8 mouse cellular contexts compared by ENCODE assay signal in the genomic region with DNA sequence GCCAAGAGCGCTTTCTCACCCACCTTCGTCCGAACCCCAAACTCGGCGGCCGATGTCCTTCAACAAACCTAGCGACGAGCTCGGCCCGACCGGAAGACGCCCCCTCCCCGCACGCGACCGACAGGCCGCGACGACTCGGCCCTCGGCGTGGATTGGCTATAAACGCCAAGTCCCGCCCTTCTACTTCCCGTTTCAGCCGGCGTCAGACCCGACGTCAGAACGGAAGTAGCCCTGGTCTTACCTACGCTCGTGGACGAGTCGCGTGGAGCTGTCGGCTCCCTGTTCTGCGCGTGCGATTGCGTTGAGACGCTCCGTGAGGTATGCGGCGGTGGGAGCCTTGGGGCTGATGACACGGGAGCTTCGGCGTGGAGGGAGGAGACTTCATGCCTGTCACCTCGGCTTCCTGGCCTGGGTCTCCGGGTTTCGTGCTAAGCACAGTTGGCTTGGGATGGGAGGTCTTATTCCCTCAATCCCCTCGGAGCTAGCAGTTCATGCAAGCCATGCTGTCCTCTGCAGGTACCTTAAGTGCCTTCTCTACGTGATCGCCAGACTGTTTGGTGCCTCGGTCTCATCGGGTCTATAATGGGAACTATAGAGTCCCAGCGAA. TPM values are rescaled to one million over a fixed set of nuclear protein-coding genes. Genes with fewer than 3 reads are reported as not detected.
DNase-seq lines count a peak whose midpoint lies in the region; ATAC-seq and TF ChIP-seq lines count a peak whose summit lies in the region.

Usmg5 (minus strand) TSS at position 98 of the 607 bp plus-strand sequence.
Pdcd11 (plus strand) TSS at position 219 of the 607 bp plus-strand sequence.

- peak; percentile 82 for TF ChIP-seq POLR2A in bone marrow, adult 2 months (IDR thresholded peaks at IDR 0.05; ENCODE audit: borderline replicate concordance, control insufficient read depth, low read depth, low read length)
- peak; percentile 66; the same call in 1 of the 2 replicates for TF ChIP-seq POLR2A in limb, embryonic 14.5 days (IDR thresholded peaks at IDR 0.05; ENCODE audit: borderline replicate concordance, extremely low read depth, insufficient read depth, insufficient read length)

- peak; percentile 97 for ATAC-seq in embryonic facial prominence, embryonic 15.5 days (ENCODE audit: insufficient number of reproducible peaks, low FRiP score, low TSS enrichment, low read depth)
- ATAC-seq in limb, embryonic 14.5 days (ENCODE audit: low FRiP score, low read depth): peak; percentile 100
- ATAC-seq in midbrain, postnatal 0 days (ENCODE audit: low FRiP score): peak; percentile 98

- H3K36me3 ChIP-seq in embryonic facial prominence, embryonic 15.5 days: peaks cover 28% of the 10 kb centered on the region
- H3K36me3 ChIP-seq in limb, embryonic 14.5 days (ENCODE audit: control insufficient read depth, insufficient read depth, low read length): peaks cover 39% of the 10 kb centered on the region
- peaks cover 17% of the 10 kb centered on the region for H3K36me3 ChIP-seq in midbrain, postnatal 0 days (ENCODE audit: insufficient read depth, low read length)

- peak within 1 kb of the TSS; percentile 58 for H3K4me2 ChIP-seq in embryonic facial prominence, embryonic 15.5 days (replicated peaks)
- peak within 1 kb of the TSS; percentile 91 for H3K4me2 ChIP-seq in limb, embryonic 14.5 days (replicated peaks; ENCODE audit: low read depth, low read length, severe bottlenecking)
- H3K4me2 ChIP-seq in midbrain, postnatal 0 days (ENCODE audit: low read depth, low read length, poor library complexity, severe bottlenecking): peak within 1 kb of the TSS; percentile 84

- peak within 1 kb of the TSS; percentile 77 for H3K4me3 ChIP-seq in bone marrow, adult 2 months (replicated peaks; ENCODE audit: control insufficient read depth, low read depth, low read length)
- H3K4me3 ChIP-seq in embryonic facial prominence, embryonic 15.5 days (replicated peaks): peak within 1 kb of the TSS; percentile 97
- peak within 1 kb of the TSS; percentile 94 for H3K4me3 ChIP-seq in limb, embryonic 14.5 days (replicated peaks; ENCODE audit: low read length)
- H3K4me3 ChIP-seq in midbrain, postnatal 0 days (ENCODE audit: low read depth, low read length): peak within 1 kb of the TSS; percentile 86

- H3K27me3 ChIP-seq in embryonic facial prominence, embryonic 15.5 days: no peaks in the 10 kb centered on the region
- no peaks in the 10 kb centered on the region for H3K27me3 ChIP-seq in limb, embryonic 14.5 days (ENCODE audit: control insufficient read depth, insufficient read depth, low read length)
- no peaks in the 10 kb centered on the region for H3K27me3 ChIP-seq in midbrain, postnatal 0 days (ENCODE audit: insufficient read depth, low read length)

- H3K9ac ChIP-seq in embryonic facial prominence, embryonic 15.5 days: peak within 1 kb of the TSS; percentile 86
- peak within 1 kb of the TSS; percentile 93 for H3K9ac ChIP-seq in limb, embryonic 14.5 days (ENCODE audit: low read depth, low read length, severe bottlenecking)
- H3K9ac ChIP-seq in midbrain, postnatal 0 days (replicated peaks; ENCODE audit: low read length, poor library complexity, severe bottlenecking): peak within 1 kb of the TSS; percentile 97

- peaks cover 1% of the 10 kb centered on the region; the same call in 1 of the 2 replicates for H3K4me1 ChIP-seq in bone marrow, adult 2 months (ENCODE audit: control insufficient read depth, insufficient read depth, low read length)
- H3K4me1 ChIP-seq in embryonic facial prominence, embryonic 15.5 days: peaks cover 24% of the 10 kb centered on the region
- H3K4me1 ChIP-seq in limb, embryonic 14.5 days (ENCODE audit: control insufficient read depth, insufficient read depth, low read length): peaks cover 10% of the 10 kb centered on the region
- H3K4me1 ChIP-seq in midbrain, postnatal 0 days (ENCODE audit: insufficient read depth, low read length): peaks cover 8% of the 10 kb centered on the region

- H3K27ac ChIP-seq in bone marrow, adult 2 months (ENCODE audit: control insufficient read depth, insufficient read depth, low read depth, low read length, poor library complexity): peak within 1 kb of the TSS; percentile 38
- peak within 1 kb of the TSS; percentile 88 for H3K27ac ChIP-seq in embryonic facial prominence, embryonic 15.5 days (replicated peaks)
- peak within 1 kb of the TSS; percentile 79 for H3K27ac ChIP-seq in limb, embryonic 14.5 days (replicated peaks; ENCODE audit: low read depth, low read length)
- peak within 1 kb of the TSS; percentile 93 for H3K27ac ChIP-seq in midbrain, postnatal 0 days (ENCODE audit: low read depth, low read length)

- DNase-seq in 416B (ENCODE audit: low read depth): peak; percentile 97
- peak; percentile 96 for DNase-seq in heart, adult 8-10 months (ENCODE audit: low spot score)
- peak; percentile 96 for DNase-seq in kidney, adult 9 months
- peak; percentile 96 for DNase-seq in limb, embryonic 14.5 days (ENCODE audit: low spot score)
- DNase-seq in midbrain, postnatal 0 days (ENCODE audit: low spot score): peak; percentile 98
- peak; percentile 84 to 91 for DNase-seq in spleen, postnatal 14 days (ENCODE audit: low spot score in 2 of 2)

- no peaks in the 10 kb centered on the region for H3K9me3 ChIP-seq in embryonic facial prominence, embryonic 15.5 days (replicated peaks)
- no peaks in the 10 kb centered on the region for H3K9me3 ChIP-seq in limb, embryonic 14.5 days (ENCODE audit: control insufficient read depth, low read length)
- H3K9me3 ChIP-seq in midbrain, postnatal 0 days (ENCODE audit: low read length): no peaks in the 10 kb centered on the region

- TF ChIP-seq CTCF in bone marrow, adult 2 months (IDR thresholded peaks at IDR 0.05; ENCODE audit: control insufficient read depth, insufficient read depth, low read length): no peak
- no peak for TF ChIP-seq CTCF in midbrain, postnatal 0 days (IDR thresholded peaks at IDR 0.05)

- WGBS in bone marrow, adult 2 months: under 1% methylated on average over 56 of the region's 56 CpGs
- WGBS in embryonic facial prominence, embryonic 15.5 days: under 1% methylated on average over 56 of the region's 56 CpGs
- WGBS in limb, embryonic 14.5 days: 2% methylated on average over 54 of the region's 56 CpGs
- WGBS in midbrain, postnatal 0 days: under 1% methylated on average over 56 of the region's 56 CpGs

RNA-seq across cellular contexts. Expression of gene Usmg5, which starts in this region (rescaled TPM):
- 225 and 341 TPM in 2 replicates for polyA plus RNA-seq in bone marrow, adult 2 months (2011; ENCODE audit: insufficient read depth, insufficient read length, low replicate concordance, missing spikeins)
- polyA plus RNA-seq in embryonic facial prominence, embryonic 15.5 days (2015; fragmentation: Nextera tagmentation; extraction: Ambion mirVana): 1,091 and 1,212 TPM in 2 replicates
- 1,000 to 10,000 TPM; 2,439 to 2,796 (median 2,686) TPM for total RNA-seq in heart, adult 8-10 months (2022)
- polyA plus RNA-seq in limb, embryonic 14.5 days (2012; rRNA removed): 498 and 671 TPM in 2 replicates
- polyA plus RNA-seq in limb, embryonic 14.5 days (2014; fragmentation: Nextera tagmentation; extraction: Ambion mirVana): 1,023 and 1,208 TPM in 2 replicates
- 620 and 786 TPM in 2 replicates for total RNA-seq in midbrain, postnatal 0 days (2014; rRNA removed)
- 1,971 and 2,037 TPM in 2 replicates for polyA plus RNA-seq in midbrain, postnatal 0 days (2015; fragmentation: Nextera tagmentation; extraction: Ambion mirVana)

RNA-seq across cellular contexts. Expression of gene Pdcd11, which starts in this region (rescaled TPM):
- polyA plus RNA-seq in bone marrow, adult 2 months (2011; ENCODE audit: insufficient read depth, insufficient read length, low replicate concordance, missing spikeins): 13.1 and 17.6 TPM in 2 replicates
- 8.3 and 10.3 TPM in 2 replicates for polyA plus RNA-seq in embryonic facial prominence, embryonic 15.5 days (2015; fragmentation: Nextera tagmentation; extraction: Ambion mirVana)
- 10 to 100 TPM; 11.5 to 12.7 (median 12.0) TPM for total RNA-seq in heart, adult 8-10 months (2022)
- polyA plus RNA-seq in limb, embryonic 14.5 days (2012; rRNA removed): 18.0 and 20.8 TPM in 2 replicates
- 11.0 and 11.1 TPM in 2 replicates for polyA plus RNA-seq in limb, embryonic 14.5 days (2014; fragmentation: Nextera tagmentation; extraction: Ambion mirVana)
- total RNA-seq in midbrain, postnatal 0 days (2014; rRNA removed): 10.9 and 11.0 TPM in 2 replicates
- 3.4 and 3.8 TPM in 2 replicates for polyA plus RNA-seq in midbrain, postnatal 0 days (2015; fragmentation: Nextera tagmentation; extraction: Ambion mirVana)

Comparison
In these comparisons a context has a peak if more than half of its experiments do, and no peak if none do; other contexts are left out.
1. Peak in every context shown above with its lines: DNase-seq, ATAC-seq, H3K4me3 ChIP-seq and H3K27ac ChIP-seq.
2. H3K27ac ChIP-seq: peak in every context shown above with its lines; median percentile 93 in midbrain, postnatal 0 days; 88 in embryonic facial prominence, embryonic 15.5 days; 79 in limb, embryonic 14.5 days; 38 in bone marrow, adult 2 months.